Mouse (Mus musculus) midbrain, embryonic 16.5 days (tissue): ENCODE results near the gene Foxp1. TPM values are rescaled to one million over a fixed set of nuclear protein-coding genes. Genes with fewer than 3 reads are reported as not detected.

Experiments used
- ATAC-seq: fragments of 200-750 bp; cut with Nextera tagmentation; 2 replicates; pipeline ENCODE4 v1.8.0; 2017; ENCODE audit warnings: moderate TSS enrichment
- H3K27ac ChIP-seq: fragments of 300-500 bp; sonication (generic); 2 replicates; pipeline ENCODE4 v1.5.1; 2014; ENCODE audit warnings: mild to moderate bottlenecking, low read length, mixed read lengths
- H3K27me3 ChIP-seq: fragments of 300-500 bp; sonication (generic); 2 replicates; pipeline ENCODE4 v1.6.1; 2014; ENCODE audit warnings: low read depth, low read length, mixed read lengths; ENCODE audit not compliant: control insufficient read depth, insufficient read depth
- H3K36me3 ChIP-seq: fragments of 300-500 bp; sonication (generic); 2 replicates; pipeline ENCODE4 v1.6.1; 2014; ENCODE audit warnings: mild to moderate bottlenecking, low read length, moderate library complexity, mixed read lengths; ENCODE audit not compliant: control insufficient read depth, insufficient read depth
- H3K4me1 ChIP-seq: fragments of 300-500 bp; sonication (generic); 2 replicates; pipeline ENCODE4 v1.6.1; 2014; ENCODE audit warnings: mild to moderate bottlenecking, low read length, mixed read lengths; ENCODE audit not compliant: control insufficient read depth, insufficient read depth
- H3K4me2 ChIP-seq: fragments of 300-500 bp; sonication (generic); 2 replicates; pipeline ENCODE4 v1.6.1; 2014; ENCODE audit warnings: mild to moderate bottlenecking, low read length, mixed read lengths
- H3K4me3 ChIP-seq: fragments of 300-500 bp; sonication (generic); 2 replicates; pipeline ENCODE4 v1.5.1; 2014; ENCODE audit warnings: low read depth, mild to moderate bottlenecking, low read length, moderate library complexity, mixed read lengths
- H3K9ac ChIP-seq: fragments of 300-500 bp; sonication (generic); 2 replicates; pipeline ENCODE4 v1.6.1; 2014; ENCODE audit warnings: low read depth, low read length, mixed read lengths
- H3K9me3 ChIP-seq: fragments of 300-500 bp; sonication (generic); replicated peaks from 2 replicates; pipeline ENCODE4 v1.6.1; 2014; ENCODE audit warnings: mild to moderate bottlenecking, low read length, mixed read lengths; ENCODE audit not compliant: control insufficient read depth, poor library complexity, severe bottlenecking
- WGBS: fragments of 180-500 bp; shearing (Covaris S2); extraction: QIAGEN DNeasy Blood & Tissue Kit; methylation state at CpG from one replicate; pipeline ENCODE4 v1.1.7; 2014; 5-methylcytosine and 5-hydroxymethylcytosine counted together
- polyA plus RNA-seq: library from polyadenylated mRNA; unstranded; fragments of >200 nt; fragmentation: Nextera tagmentation; extraction: Ambion mirVana; gene quantifications from 2 replicates; pipeline ENCODE4 v1.2.1, GENCODE M21; 2015

Foxp1 gene
- polyA plus RNA-seq, 1 experiment from 2014 or later: 79.8 TPM

GRCm38 (mm10) chr6:99193697-99194096 is 328.8 kb downstream of the Foxp1 start:
- H3K4me3 ChIP-seq: no peak overlapping the region
- whole genome bisulfite sequencing: 55% methylated on average over 8 of the region's 8 CpGs
- no peaks in the 10 kb centered on the region for H3K9me3 ChIP-seq
- no peak overlapping the region for H3K4me2 ChIP-seq
- no peaks in the 10 kb centered on the region for H3K27me3 ChIP-seq
- H3K4me1 ChIP-seq: peaks cover 21% of the 10 kb centered on the region
- H3K36me3 ChIP-seq: no peaks in the 10 kb centered on the region
- ATAC-seq: no peak
- H3K9ac ChIP-seq: no peak overlapping the region
- no peak overlapping the region for H3K27ac ChIP-seq

GRCm38 (mm10) chr6:99191636-99192137 is 330.8 kb downstream of the Foxp1 start:
- Histone ChIP-seq H3K4me2 (peak overlapping the region; percentile 10), H3K27me3 (no peaks in the 10 kb centered on the region), H3K9ac (no peak overlapping the region), H3K4me1 (peaks cover 24% of the 10 kb centered on the region), H3K4me3 (no peak overlapping the region), H3K36me3 (no peaks in the 10 kb centered on the region), H3K27ac (no peak overlapping the region), H3K9me3 (no peaks in the 10 kb centered on the region)
- WGBS: 43% methylated on average over 8 of the region's 8 CpGs
- ATAC-seq: peak; percentile 74

- Histone ChIP-seq H3K27ac (no peak overlapping the region), H3K4me1 (peaks cover 24% of the 10 kb centered on the region), H3K36me3 (no peaks in the 10 kb centered on the region), H3K9ac (no peak overlapping the region), H3K4me2 (peak overlapping the region; percentile 10), H3K27me3 (no peaks in the 10 kb centered on the region), H3K9me3 (no peaks in the 10 kb centered on the region), H3K4me3 (no peak overlapping the region)
- 25% methylated on average over 12 of the region's 12 CpGs for WGBS
- peak; percentile 57; the same call in 1 of the 2 replicates for ATAC-seq
Observed at GRCm38 (mm10) chr6:99191041-99191635, 331.4 kb downstream of the Foxp1 start.

GRCm38 (mm10) chr6:99189967-99190366 is 332.6 kb downstream of the Foxp1 start:
- Histone ChIP-seq H3K36me3 (no peaks in the 10 kb centered on the region), H3K27me3 (no peaks in the 10 kb centered on the region), H3K4me3 (no peak overlapping the region), H3K9ac (no peak overlapping the region), H3K9me3 (no peaks in the 10 kb centered on the region), H3K27ac (no peak overlapping the region), H3K4me1 (peaks cover 24% of the 10 kb centered on the region), H3K4me2 (no peak overlapping the region)
- ATAC-seq: no peak
- WGBS: 32% methylated on average over 8 of the region's 8 CpGs

- no peaks in the 10 kb centered on the region for H3K27me3 ChIP-seq
- no peak overlapping the region for H3K4me3 ChIP-seq
- no peaks in the 10 kb centered on the region for H3K9me3 ChIP-seq
- no peak overlapping the region for H3K27ac ChIP-seq
- H3K36me3 ChIP-seq: no peaks in the 10 kb centered on the region
- 62% methylated on average over 4 of the region's 4 CpGs for WGBS
- ATAC-seq: no peak
- no peak overlapping the region for H3K4me2 ChIP-seq
- H3K9ac ChIP-seq: no peak overlapping the region
- H3K4me1 ChIP-seq: peaks cover 24% of the 10 kb centered on the region
Observed at GRCm38 (mm10) chr6:99188366-99189216, 333.9 kb downstream of the Foxp1 start.

- Histone ChIP-seq H3K9me3 (no peaks in the 10 kb centered on the region), H3K36me3 (no peaks in the 10 kb centered on the region), H3K4me3 (no peak overlapping the region), H3K4me1 (peaks cover 24% of the 10 kb centered on the region), H3K27ac (no peak overlapping the region), H3K4me2 (no peak overlapping the region), H3K27me3 (no peaks in the 10 kb centered on the region), H3K9ac (no peak overlapping the region)
- whole genome bisulfite sequencing: 88% methylated on average over 3 of the region's 3 CpGs
- no peak for ATAC-seq
Observed at GRCm38 (mm10) chr6:99187914-99188313, 334.6 kb downstream of the Foxp1 start.

GRCm38 (mm10) chr6:99187415-99187814 is 335.1 kb downstream of the Foxp1 start:
- Histone ChIP-seq H3K27me3 (no peaks in the 10 kb centered on the region), H3K4me2 (no peak overlapping the region)
- 66% methylated on average over 2 of the region's 2 CpGs for WGBS

GRCm38 (mm10) chr6:99186569-99186968 is 336.0 kb downstream of the Foxp1 start:
- Histone ChIP-seq H3K9me3 (no peaks in the 10 kb centered on the region), H3K9ac (no peak overlapping the region), H3K4me1 (peaks cover 18% of the 10 kb centered on the region), H3K36me3 (no peaks in the 10 kb centered on the region), H3K4me3 (no peak overlapping the region), H3K27ac (no peak overlapping the region), H3K27me3 (no peaks in the 10 kb centered on the region), H3K4me2 (no peak overlapping the region)
- ATAC-seq: no peak
- WGBS: 38% methylated on average over 7 of the region's 7 CpGs

More at GRCm38 (mm10) chr6:99187415-99187814, 335.1 kb downstream of the Foxp1 start:
- H3K9me3 ChIP-seq: no peaks in the 10 kb centered on the region
- H3K4me1 ChIP-seq: peaks cover 24% of the 10 kb centered on the region
- no peak overlapping the region for H3K9ac ChIP-seq
- no peak overlapping the region for H3K27ac ChIP-seq
- H3K36me3 ChIP-seq: no peaks in the 10 kb centered on the region
- no peak for ATAC-seq
- no peak overlapping the region for H3K4me3 ChIP-seq

GRCm38 (mm10) chr6:99185797-99186196 is 336.7 kb downstream of the Foxp1 start:
- Histone ChIP-seq H3K9me3 (no peaks in the 10 kb centered on the region), H3K4me1 (peaks cover 14% of the 10 kb centered on the region), H3K36me3 (no peaks in the 10 kb centered on the region), H3K4me3 (no peak overlapping the region), H3K9ac (no peak overlapping the region), H3K4me2 (no peak overlapping the region), H3K27ac (no peak overlapping the region), H3K27me3 (no peaks in the 10 kb centered on the region)
- ATAC-seq: no peak
- 96% methylated on average over 2 of the region's 2 CpGs for WGBS
